Mouse (Mus musculus) CH12.LX (cell line): ENCODE results near the gene Birc3. TPM values are rescaled to one million over a fixed set of nuclear protein-coding genes. Genes with fewer than 3 reads are reported as not detected.

ENCODE experiments used
- DNase-seq: peaks from one replicate; pipeline ENCODE4 v3.0.0-alpha.2; 2013; ENCODE audit errors: extremely low read depth
- H3K27ac ChIP-seq: 2 replicates; pipeline ENCODE4 v1.5.1; 2012; ENCODE audit warnings: low read depth, mild to moderate bottlenecking, control low read depth, moderate library complexity; ENCODE audit not compliant: insufficient read depth
- H3K27me3 ChIP-seq: replicated peaks from 2 replicates; pipeline ENCODE3; 2012; ENCODE audit warnings: inconsistent platforms
- H3K36me3 ChIP-seq, 2 experiments: replicated peaks in 1 of 2; 2 replicates each; pipeline versions ENCODE3 to v1.6.1; 2012; ENCODE audit warnings: inconsistent platforms in 1 of 2, low read length in 1 of 2, mild to moderate bottlenecking in 1 of 2, mixed read lengths in 1 of 2, moderate library complexity in 1 of 2; ENCODE audit not compliant: control insufficient read depth in 1 of 2, insufficient read depth in 1 of 2
- H3K4me1 ChIP-seq, 2 experiments: 2 replicates each; pipeline ENCODE4 v1.6.1; 2012; ENCODE audit warnings: inconsistent platforms in 1 of 2, moderate library complexity in 1 of 2; ENCODE audit not compliant: insufficient read depth in 2 of 2, control insufficient read depth in 1 of 2
- H3K4me2 ChIP-seq: 2 replicates; pipeline ENCODE4 v1.6.1; 2012; ENCODE audit warnings: low read depth, mild to moderate bottlenecking, control low read depth; ENCODE audit not compliant: poor library complexity, insufficient read depth, severe bottlenecking
- H3K4me3 ChIP-seq, 3 experiments: fragments of 150-350 bp in 1 of 3; sonication (generic) in 1 of 3; replicated peaks in 1 of 3; 2 replicates each; pipeline versions ENCODE3 to v1.5.1; 2011 to 2012; ENCODE audit warnings: low read depth in 2 of 3, low read length in 2 of 3, mild to moderate bottlenecking in 2 of 3, moderate library complexity in 2 of 3, control low read depth in 1 of 3, improper control_type of control experiment in 1 of 3, inconsistent platforms in 1 of 3, mixed read lengths in 1 of 3; ENCODE audit not compliant: poor library complexity in 1 of 3
- H3K79me2 ChIP-seq: replicated peaks from 2 replicates; pipeline ENCODE4 v1.6.1; 2012; ENCODE audit warnings: mild to moderate bottlenecking, moderate library complexity; ENCODE audit not compliant: control insufficient read depth, poor library complexity, insufficient read depth, severe bottlenecking; ENCODE audit errors: extremely low read depth
- H3K9ac ChIP-seq: 2 replicates; pipeline ENCODE4 v1.6.1; 2012; ENCODE audit warnings: low read depth, mild to moderate bottlenecking, control low read depth, moderate library complexity; ENCODE audit not compliant: insufficient read depth
- H3K9me3 ChIP-seq: replicated peaks from 2 replicates; pipeline ENCODE3; 2012; ENCODE audit warnings: low read length, inconsistent platforms, mixed read lengths
- BHLHE40 ChIP-seq: IDR thresholded peaks from 2 replicates; pipeline ENCODE4 v1.6.1; 2011; ENCODE audit warnings: mild to moderate bottlenecking, low read depth, low read length, improper control_type of control experiment
- IRF4 ChIP-seq: IDR thresholded peaks from 2 replicates; pipeline ENCODE4 v1.6.1; 2014; ENCODE audit warnings: low read depth, mild to moderate bottlenecking, inconsistent platforms, low read length, improper control_type of control experiment
- NRF1 ChIP-seq: IDR thresholded peaks from 2 replicates; pipeline ENCODE4 v1.6.1; 2014; ENCODE audit warnings: low read depth, mild to moderate bottlenecking, inconsistent platforms, low read length, improper control_type of control experiment, moderate library complexity
- POLR2A ChIP-seq: IDR thresholded peaks from 2 replicates; pipeline ENCODE4 v1.6.1; 2011; ENCODE audit warnings: low read depth, mild to moderate bottlenecking, improper control_type of control experiment, low read length
- POLR2AphosphoS2 ChIP-seq: IDR thresholded peaks from 2 replicates; pipeline ENCODE4 v1.6.1; 2011; ENCODE audit warnings: low read depth, low read length, improper control_type of control experiment
- TBP ChIP-seq: conservative IDR thresholded peaks from 2 replicates; pipeline ENCODE4 v1.6.1; 2011; ENCODE audit warnings: low read depth, low read length, improper control_type of control experiment
- dilution Hi-C: fragments of 300-500 bp; cut with MboI; formaldehyde crosslinking; loops from 2 replicates; pipeline ENCODE4 v1.14.3; 2020; ENCODE audit warnings: low sequenced_read_pairs; ENCODE audit not compliant: extremely low pct_unique_long_range_greater_than_20kb, extremely low pct_ligation_motif_present
- in situ Hi-C: fragments of 300-500 bp; cut with MboI; formaldehyde crosslinking; loops from 3 replicates; pipeline ENCODE4 v1.14.3; 2019; ENCODE audit warnings: low sequenced_read_pairs, low pct_ligation_motif_present, low pct_unique_long_range_greater_than_20kb, mixed read lengths
- polyA plus RNA-seq: library from polyadenylated mRNA; unstranded; fragments of >175 nt; gene quantifications from 2 replicates; pipeline ENCODE4 v1.2.1, GENCODE M21; 2012; ENCODE audit warnings: low read depth; ENCODE audit not compliant: insufficient read length
- total RNA-seq, 2 experiments: library from RNA; depleted of rRNA; stranded (reverse); fragments of 300-350 nt in 1 of 2; fragments of >200 nt in 1 of 2; gene quantifications; 2 replicates each; pipeline ENCODE4 v1.2.3; 2012 to 2014

The Birc3 gene
- total and polyA plus RNA-seq, 3 experiments, result 67.9 to 80.0 (median 73.2) TPM

- no peaks in the 10 kb centered on the region for H3K79me2 ChIP-seq
- no peaks in the 10 kb centered on the region for H3K9me3 ChIP-seq
- no peaks in the 10 kb centered on the region for H3K27me3 ChIP-seq
- no peaks in the 10 kb centered on the region for H3K36me3 ChIP-seq
- H3K27ac ChIP-seq, result no peak overlapping the region
- no peak overlapping the region for H3K4me3 ChIP-seq
- H3K4me2 ChIP-seq, result no peak overlapping the region
- no peak overlapping the region for H3K9ac ChIP-seq
- no peaks in the 10 kb centered on the region for H3K4me1 ChIP-seq
- in situ Hi-C loops, result no loop called here
- DNase-seq, result no peak
- TF ChIP-seq NRF1 (no peak), IRF4 (no peak), POLR2AphosphoS2 (no peak), POLR2A (no peak), BHLHE40 (no peak), TBP (no peak)
- dilution Hi-C loops, result no loop called here
Measured at GRCm38 (mm10) chr9:7805101-7805506, 67.9 kb downstream of the Birc3 start.

Other genes with a start within 250 kb of the Birc3 start
- 0.04 TPM in 1 of 2 replicates, not detected in the other for gene Mmp20, start 245.0 kb downstream of the Birc3 start, total RNA-seq (2012; rRNA removed)
- gene Mmp20, start 245.0 kb downstream of the Birc3 start, total RNA-seq (2014; rRNA removed), result 0.07 and 0.11 TPM in 2 replicates
- not detected in 2 replicates for gene Mmp20, start 245.0 kb downstream of the Birc3 start, polyA plus RNA-seq
- not detected in 2 replicates for gene Mmp7, start 181.1 kb downstream of the Birc3 start, total RNA-seq (2012; rRNA removed)
- not detected in 2 replicates for gene Mmp7, start 181.1 kb downstream of the Birc3 start, total RNA-seq (2014; rRNA removed)
- not detected in 2 replicates for gene Mmp7, start 181.1 kb downstream of the Birc3 start, polyA plus RNA-seq
- gene Tmem123, start 109.1 kb downstream of the Birc3 start, total RNA-seq (2012; rRNA removed), result 44.8 and 61.1 TPM in 2 replicates
- gene Tmem123, start 109.1 kb downstream of the Birc3 start, total RNA-seq (2014; rRNA removed), result 173 and 183 TPM in 2 replicates
- gene Tmem123, start 109.1 kb downstream of the Birc3 start, polyA plus RNA-seq, result 107 and 112 TPM in 2 replicates
- 59.6 and 94.7 TPM in 2 replicates for gene Birc2, start 36.1 kb downstream of the Birc3 start, total RNA-seq (2012; rRNA removed)
- gene Birc2, start 36.1 kb downstream of the Birc3 start, total RNA-seq (2014; rRNA removed), result 134 and 158 TPM in 2 replicates
- 41.3 and 43.4 TPM in 2 replicates for gene Birc2, start 36.1 kb downstream of the Birc3 start, polyA plus RNA-seq
- not detected in 2 replicates for gene Yap1, start 131.4 kb upstream of the Birc3 start, total RNA-seq (2012; rRNA removed)
- not detected in 2 replicates for gene Yap1, start 131.4 kb upstream of the Birc3 start, total RNA-seq (2014; rRNA removed)
- 0.05 and 0.06 TPM in 2 replicates for gene Yap1, start 131.4 kb upstream of the Birc3 start, polyA plus RNA-seq
- gene Cfap300, start 169.6 kb upstream of the Birc3 start, total RNA-seq (2012; rRNA removed), result 5.2 and 5.3 TPM in 2 replicates
- gene Cfap300, start 169.6 kb upstream of the Birc3 start, total RNA-seq (2014; rRNA removed), result 9.1 and 9.9 TPM in 2 replicates
- gene Cfap300, start 169.6 kb upstream of the Birc3 start, polyA plus RNA-seq, result 4.8 and 5.5 TPM in 2 replicates